Mouse (Mus musculus): ENCODE data around the gene Uaca.
"Not testable (repeated sequence)": the region's sequence is repeated elsewhere in the genome, so short reads cannot be mapped to it uniquely, and the experiment has no call there.

The Uaca gene

DNA sequence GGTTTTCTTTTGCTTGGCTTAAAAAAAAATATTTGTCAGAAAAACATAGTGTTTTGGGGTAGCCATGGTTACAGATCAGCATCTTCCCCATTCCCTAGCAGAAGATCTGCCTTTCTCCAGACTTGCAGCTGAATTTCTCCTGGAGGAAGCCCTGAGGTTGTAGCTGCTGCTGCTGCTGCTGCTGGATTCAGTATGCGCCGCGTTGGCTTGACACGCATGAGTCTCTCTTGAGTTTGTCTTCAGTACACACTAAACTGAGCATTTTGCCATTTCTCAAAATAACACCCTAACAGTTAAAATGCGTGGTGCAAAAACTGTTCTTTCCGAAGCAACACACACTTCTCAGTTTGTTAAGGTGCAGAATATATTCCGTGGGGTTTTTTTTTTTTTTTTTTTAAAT lies 1.7 kb downstream of the Uaca start:
- DNase-seq = no peak

DNA sequence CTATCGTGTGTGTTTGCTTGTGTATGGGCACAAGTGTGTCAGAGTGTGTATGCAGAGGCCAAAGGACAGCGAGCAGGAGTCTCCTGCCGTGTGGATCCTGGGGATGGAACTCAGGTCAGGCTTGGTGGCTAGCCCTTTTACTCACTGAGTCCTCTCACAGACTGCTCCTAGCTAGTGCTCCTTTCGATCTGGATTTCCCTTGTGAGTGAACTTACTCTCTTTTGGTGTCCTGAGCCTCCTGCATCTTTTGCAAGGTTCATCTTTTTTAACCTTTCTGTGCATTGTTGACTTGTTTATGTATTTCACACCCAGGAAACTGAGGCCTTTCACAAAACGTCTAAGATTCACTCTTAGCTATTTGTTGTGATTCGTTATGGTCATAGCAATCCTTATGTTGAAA lies 2.8 kb downstream of the Uaca start:
- DNase-seq = no peak

DNA sequence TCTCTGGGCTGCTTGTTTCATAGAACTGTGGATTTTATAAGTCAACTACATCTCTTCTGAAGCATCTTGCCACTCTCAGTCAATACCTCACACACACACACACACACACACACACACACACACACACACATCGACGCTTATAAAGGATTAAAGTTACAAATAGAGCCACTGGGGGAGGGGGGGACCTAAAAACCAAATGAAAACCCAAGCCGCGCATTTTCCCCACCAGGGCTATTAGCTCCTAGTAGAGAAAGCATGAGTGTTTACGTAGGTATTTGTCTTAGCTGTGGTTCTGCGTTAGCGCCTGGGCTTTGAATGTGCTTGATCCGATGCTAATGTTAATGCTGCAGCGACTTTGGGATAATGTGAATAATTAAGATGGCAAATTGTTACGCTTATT lies 4.7 kb downstream of the Uaca start:
- no peak for DNase-seq

DNA sequence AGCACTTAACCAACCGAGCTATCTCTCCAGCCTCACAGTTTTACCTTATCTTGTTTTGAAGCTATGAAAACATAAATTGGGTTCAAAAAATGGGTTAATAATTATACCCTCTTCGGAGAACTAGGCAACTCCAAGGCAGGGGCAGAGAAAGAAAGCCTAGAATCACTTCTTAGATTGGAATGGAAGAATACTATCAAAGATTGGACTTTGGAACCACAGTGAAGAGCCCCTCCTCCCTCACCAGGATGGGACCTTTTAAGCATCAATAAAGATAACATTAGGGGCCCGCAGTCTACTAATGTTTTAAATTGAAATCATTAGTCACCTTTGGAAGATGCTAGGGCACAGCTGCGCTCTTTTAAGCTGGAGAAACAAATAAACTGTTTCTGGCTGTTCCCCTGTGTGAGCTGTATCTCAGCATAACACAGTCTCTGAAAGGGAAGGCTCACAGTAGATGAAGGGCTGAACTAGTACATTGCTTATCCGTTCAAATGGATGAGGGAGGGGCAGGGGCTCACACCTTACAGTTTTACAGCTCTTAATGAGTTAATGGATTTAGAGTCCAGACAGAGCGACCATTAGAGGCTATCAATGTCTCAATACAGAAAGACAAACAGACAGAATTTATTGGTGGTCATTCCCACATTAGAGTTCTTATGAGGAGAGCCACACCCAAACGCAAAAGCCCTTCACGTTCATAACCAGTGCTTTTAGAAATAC lies 6.5 kb downstream of the Uaca start:
- no peak for DNase-seq

DNA sequence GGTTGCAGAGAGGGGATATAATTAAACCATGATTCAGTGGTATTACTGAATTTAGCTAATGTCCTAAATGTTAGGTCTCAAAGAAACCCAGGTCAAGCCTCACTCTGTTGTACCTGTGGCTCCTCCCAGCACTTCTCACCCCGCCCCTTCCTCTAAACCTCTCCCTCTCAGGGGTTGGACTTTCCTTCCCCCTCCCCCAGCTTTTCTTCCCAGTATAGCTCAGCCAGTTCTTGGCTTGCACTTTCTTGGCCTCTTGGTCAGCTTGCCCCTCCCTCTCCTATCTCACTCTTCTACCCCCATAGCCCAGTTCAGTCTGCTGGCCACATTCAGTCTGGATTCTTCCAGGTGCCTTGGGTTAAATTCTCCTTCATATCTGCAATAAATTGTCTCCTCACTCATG lies 7.4 kb downstream of the Uaca start:
- peak in 1 of 2 experiments; percentile 14 for DNase-seq

DNA sequence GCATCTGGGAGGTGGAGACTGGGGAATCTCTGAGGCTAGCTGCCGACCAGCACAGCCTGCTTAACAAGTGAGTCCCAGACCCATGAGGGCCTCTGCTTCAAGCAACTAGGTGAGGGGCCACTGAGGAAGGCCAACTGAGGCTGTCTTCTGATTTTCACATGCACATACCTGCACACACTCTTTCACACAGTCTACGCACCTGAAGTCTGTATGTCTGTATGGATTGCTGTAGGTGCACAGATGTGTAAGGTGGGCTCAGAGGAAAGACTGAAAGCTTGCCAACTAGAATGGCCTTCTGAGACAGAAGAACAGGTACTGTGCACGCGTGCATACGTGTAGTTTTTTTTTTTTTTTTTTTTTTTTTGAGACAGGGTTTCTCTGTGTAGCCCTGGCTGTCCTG lies 8.0 kb downstream of the Uaca start:
- no peak for DNase-seq

DNA sequence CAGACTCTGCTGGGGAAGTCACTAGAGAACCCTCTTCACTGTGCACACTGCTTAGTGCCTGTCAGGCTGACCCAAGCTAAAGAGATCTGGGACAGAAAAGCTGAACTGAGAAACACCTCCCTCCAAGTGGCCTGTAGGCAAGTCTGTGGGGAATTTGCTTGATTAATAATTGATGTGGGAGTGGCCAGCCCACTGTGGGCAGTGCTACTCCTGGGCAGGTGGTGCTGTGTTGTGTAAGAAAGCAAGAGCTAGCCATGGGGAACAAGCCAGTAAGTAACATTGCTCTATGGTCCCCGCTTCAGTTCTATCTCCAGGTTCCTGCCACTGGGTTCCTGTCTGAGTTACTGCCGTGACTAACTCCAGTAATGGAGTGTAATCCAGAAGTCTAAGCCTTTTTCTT lies 11.7 kb downstream of the Uaca start:
- DNase-seq = peak; percentile 76 to 78

DNA sequence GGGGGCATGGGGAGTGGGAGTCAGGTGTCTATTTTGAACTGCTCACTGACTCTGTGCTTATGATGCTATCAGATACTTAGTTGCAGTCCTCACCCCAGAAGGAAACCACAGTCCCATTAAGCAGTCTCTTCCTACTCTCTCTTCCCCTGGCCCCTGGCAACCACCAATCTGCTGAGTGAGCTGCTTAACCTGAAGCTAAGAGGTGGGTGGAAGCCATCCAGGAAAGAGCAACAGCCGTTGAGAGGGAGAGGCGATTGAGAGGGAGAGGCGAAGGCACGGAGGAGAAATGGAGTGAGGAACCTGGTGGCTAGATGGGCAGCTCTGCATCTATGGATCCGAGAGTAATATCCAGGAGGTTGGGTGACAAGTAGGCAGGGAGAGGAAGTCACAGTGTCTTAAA lies 13.7 kb downstream of the Uaca start:
- no peak for DNase-seq

DNA sequence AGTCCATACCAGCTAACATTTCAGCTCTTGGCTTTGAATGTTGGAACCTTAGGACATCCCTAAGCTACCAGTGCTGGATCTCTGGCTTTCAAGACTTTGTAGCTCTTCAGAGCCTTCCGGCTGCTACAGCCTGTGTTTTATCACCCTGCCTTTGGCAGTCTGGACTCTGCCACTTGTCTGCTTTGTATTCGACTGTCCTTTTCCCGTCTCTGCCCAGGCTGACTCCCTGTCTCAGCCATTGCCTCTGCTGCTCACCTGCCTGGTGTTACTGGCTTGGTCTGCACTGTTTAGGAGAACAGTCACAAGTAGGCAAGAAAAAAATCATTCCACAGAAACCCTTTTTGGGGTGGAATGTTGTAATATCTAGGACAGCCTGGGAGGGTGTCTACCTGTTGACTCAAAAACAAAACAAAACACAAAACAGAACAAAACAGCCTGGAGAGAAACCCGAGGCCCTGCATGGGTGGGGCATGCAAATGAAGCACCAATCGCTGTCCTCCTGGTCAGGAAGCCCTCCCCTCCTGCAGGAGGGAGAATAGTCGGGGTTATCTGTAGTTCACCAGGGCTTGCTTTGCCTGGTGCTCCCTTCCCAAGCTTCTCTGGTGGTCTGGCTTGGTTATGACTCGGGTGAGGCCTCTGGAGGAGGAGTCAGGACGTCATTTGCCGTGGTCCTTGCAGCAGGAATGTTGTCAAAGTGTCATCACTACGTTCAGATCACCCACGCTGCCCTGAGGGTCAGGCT lies 19.0 kb downstream of the Uaca start:
- peak; percentile 43 to 44 for DNase-seq

DNA sequence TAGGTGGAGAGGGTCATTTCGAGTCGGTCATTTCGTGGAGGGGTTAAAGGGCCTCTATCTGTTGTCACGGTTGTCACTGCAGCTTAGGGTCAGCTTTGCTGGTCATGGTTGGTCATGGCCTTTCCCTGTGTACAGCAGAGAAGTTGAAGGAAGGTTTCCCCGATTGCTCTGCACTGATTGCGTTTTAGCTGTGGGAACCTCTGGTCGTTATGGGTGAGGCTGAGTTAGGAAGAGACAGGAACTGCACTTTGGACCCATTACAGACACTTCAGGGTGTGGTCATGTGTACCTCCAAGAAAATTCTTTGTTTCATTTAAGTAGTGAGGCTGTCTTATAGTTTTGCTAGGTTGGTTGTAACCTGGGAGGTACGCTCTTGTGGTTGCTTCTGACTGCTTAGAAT lies 21.2 kb downstream of the Uaca start:
- DNase-seq = no peak

DNA sequence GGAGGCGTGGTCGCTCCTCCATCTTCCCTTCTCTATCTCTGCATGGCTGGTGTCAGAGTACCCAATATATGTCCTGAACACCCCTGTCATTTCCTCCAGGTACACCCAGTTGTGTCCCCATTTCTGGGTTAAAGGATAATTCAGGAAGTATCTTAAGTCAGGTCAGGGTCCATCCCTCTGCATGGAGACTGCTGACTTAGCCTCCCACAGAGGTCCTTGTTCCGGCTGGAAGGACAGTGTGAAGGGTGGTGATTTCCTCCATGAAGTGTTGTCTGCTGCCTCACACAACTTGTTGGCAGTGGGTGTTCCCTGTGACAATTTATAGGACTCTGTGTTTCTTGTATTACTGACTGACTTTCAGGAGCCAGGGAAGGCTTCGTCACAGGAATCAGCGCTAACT lies 23.2 kb downstream of the Uaca start:
- DNase-seq = peak; percentile 60 to 71

DNA sequence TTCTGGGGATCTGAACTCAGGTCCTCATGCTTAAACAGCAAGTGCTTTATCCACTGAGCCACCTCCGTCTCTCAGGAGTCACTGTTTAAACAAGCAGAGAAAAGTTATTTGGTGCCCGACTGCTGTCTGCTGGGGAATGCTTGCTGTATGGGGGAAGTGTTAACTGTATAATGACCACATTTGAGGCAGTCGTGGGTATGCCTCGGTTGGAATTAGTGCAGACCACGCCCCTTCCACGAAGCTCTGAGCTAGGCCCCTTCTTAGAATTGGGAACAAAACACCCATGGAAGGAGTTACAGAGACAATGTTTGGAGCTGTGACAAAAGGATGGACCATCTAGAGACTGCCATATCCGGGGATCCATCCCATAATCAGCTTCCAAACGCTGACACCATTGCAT lies 24.2 kb downstream of the Uaca start:
- DNase-seq = not testable (repeated sequence)

DNA sequence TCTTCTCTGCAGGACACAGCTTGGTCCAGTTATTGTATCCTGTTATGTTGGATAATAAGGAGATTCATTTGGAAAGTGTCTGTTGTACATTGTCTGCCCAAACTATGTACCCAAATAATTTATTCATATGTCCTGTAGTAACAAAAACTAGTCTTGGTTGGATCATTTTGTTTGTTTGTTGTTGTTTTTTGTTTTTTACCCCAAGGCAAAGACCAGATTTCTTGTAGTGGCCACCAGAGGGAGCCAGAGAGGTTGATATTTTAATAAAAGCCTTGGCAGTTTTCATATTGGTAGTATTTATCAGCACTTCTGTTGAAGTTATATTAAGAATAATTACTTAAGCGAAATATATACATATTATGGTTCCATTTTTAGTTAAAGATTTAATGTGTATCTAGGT lies 25.0 kb downstream of the Uaca start:
- no peak for DNase-seq

DNA sequence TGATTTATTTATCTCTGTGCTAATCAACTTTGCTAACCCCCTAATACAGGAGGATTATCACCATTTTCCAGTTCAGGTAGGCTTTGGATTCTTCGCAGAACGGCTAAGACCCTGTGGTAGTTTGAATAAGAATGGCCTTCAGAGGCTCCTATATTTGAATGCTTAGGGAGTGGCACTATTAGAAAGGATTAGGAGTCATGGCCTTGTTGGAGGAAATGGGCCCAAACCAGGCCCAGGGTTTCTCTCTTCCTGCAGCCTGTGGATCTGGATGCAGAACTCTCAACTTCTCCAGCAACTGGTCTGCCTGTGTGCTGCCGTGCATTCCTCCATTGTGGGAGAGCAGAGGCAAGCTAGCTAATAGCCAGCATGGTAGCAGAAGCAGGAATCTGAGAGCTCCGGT lies 27.2 kb downstream of the Uaca start:
- no peak for DNase-seq

DNA sequence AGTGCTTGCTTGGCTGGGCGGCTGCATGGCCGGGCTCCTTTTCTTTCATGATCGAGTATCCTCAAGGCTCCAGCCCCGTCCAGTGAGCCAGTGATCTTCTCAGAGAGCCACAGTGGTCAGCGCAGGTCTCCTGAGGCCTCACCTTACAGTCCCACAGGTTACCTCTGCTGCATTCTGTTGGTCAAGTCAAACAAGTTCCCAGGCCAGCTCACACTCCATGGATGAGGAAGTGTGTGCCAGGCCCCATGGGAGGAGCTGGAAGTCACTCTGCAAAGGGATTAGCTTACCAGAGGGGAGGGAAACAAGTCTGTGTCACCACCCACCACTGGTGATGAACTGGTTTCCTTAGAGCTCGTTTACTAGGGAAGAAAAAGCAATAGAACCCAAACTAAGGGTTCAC lies 28.3 kb downstream of the Uaca start:
- DNase-seq = no peak

DNA sequence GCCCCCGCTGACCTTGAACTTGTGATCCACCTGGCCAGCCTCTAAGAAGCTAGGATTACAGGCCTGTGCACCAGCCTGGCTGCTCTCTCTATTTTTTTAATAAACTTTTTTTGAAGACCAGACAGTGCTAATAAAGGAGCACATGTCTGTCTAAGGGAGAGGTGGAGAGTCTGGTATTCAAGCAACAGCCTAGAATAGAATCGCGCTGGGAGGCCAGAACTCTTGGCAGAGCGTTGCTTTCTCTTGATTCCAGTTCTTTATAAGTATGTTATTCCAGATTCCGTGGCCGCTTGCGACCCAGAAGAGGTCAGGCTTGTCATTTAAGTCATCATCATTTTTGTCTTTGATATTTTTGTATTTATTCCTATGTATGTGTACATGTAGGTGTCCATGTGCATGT lies 31.2 kb downstream of the Uaca start:
- DNase-seq = no peak

DNA sequence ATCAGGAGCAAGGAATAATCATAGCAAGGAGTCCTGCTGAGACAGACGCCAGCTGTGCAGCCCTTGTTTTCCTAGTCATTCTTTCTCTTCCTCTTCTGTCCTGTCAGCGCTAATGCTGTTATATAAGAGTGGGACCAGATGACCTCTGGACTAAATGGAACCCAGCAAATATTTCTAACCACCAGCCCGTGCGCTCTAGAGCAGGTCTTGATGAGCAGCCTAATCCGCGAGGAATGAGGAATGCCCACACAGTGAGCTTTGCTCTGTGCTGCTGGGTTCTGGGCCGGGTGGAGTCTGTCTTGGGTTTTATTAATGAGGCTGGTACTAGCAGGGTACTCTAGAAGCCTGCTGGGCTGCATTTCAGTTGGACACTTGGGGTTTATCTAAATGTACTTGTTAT lies 32.4 kb downstream of the Uaca start:
- peak; percentile 83 to 92 for DNase-seq

DNA sequence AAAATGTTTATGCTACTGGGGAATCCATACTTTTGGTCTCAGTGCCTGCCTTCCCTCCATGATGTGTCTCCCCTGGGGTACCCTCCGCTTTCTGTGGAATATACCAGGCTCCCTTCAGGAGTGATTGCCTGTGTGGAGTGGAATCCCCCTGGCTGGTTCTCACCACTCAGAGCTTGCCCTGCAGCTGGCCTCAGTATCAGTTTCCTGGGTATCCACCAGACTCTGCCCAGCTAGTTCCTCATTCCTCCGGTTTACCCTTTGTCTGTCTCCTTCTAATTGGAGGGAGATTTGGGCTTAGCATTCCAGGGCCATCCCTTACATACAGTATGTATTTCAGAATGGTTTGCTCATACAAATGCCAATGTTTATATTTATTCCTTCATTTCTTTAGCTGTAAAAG lies 33.9 kb downstream of the Uaca start:
- no peak for DNase-seq

DNA sequence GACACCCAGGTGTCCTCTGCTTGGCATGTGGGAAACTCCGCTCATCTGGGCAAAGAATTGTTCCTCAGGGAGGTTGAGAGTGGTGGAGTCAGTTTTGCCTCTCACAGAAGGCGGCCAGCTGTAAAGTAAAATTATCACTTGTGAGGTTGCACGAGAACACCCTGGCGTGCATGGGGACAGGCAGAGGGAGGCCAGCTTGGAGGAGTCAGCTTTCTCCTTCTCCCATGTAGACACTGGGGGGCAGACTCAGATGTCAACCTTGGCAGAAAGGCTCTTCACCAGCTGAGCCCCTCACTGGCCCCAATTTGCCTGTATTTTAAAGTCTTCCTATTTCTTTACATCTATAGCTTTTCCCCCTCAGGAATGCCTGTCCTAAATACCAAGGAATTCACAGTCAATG lies 35.3 kb downstream of the Uaca start:
- DNase-seq = no peak

DNA sequence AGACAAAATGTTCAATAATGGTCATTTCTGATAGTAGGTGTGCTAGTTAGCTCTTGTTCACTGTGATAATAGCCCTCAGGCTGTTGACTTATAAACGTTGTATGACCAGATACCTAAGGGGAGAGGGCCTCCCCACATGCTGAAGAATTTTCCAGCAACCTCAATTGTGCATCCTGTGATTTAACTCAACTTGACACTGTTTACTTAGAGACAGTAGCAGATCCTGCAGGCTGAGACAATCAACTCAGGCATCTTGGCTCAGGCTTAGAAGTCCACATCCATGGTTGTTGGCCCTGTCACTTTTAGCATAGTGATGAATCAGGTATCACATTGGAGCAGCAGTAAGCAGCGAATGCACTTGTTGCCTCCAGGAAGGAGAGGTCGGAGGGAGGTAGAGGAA lies 35.7 kb downstream of the Uaca start:
- DNase-seq = no peak

DNA sequence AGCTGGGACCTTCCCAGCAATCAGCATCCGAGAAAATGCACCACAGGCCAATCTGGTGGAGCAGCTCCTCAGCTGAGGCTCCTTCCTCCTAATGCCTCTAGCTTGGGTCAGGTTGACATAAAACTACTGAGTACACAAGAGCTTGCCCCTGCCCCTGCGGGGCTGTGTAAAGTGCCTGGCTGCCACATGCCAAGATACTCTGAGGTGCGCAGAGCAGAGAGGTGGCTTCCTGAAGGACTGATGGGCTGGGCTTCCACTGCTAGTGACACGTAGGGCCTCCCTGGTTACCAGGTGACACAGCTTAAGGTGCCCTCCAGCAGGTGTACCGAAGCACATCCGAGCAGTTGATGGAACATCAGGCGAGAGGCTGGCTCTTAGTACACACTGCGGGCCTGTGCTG lies 37.9 kb downstream of the Uaca start:
- no peak for DNase-seq

DNA sequence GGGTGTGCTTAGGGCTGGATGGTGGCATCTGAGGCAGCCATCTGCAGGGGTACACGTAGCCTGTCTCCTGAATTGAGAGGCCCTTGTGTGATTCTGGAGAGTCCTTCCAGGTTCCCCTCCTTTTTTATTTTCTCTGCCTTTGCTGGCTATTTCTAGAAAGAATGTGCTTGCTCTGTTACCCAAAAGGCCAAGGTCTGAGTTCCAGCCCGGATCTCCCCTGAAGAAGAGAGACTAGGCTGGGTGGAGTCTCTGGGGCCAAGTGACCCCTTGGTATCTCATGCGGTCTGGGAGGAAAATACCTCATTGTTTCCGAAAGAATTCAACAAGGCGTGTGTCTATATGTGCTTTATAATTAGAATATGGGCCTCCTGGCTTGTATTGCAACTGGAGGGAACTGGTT lies 41.8 kb downstream of the Uaca start:
- DNase-seq = no peak

DNA sequence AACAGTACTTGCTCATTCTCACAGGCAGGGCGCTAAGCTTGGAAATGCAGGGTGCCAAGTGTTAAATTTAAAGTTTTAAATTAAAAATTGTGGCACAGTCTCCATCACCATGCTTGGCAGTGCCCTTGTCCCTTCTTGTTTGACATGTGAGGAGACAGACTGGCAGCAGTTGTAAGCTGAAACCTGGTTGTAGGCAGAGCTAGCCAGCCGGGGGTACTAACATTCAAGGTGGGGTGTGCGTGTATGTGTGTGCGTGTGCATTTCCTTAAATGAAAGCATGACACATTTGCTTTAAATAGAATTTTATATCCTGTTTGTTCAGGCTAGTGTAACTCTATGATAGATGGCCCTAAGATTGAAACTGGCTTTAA lies 42.7 kb downstream of the Uaca start:
- DNase-seq = no peak

DNA sequence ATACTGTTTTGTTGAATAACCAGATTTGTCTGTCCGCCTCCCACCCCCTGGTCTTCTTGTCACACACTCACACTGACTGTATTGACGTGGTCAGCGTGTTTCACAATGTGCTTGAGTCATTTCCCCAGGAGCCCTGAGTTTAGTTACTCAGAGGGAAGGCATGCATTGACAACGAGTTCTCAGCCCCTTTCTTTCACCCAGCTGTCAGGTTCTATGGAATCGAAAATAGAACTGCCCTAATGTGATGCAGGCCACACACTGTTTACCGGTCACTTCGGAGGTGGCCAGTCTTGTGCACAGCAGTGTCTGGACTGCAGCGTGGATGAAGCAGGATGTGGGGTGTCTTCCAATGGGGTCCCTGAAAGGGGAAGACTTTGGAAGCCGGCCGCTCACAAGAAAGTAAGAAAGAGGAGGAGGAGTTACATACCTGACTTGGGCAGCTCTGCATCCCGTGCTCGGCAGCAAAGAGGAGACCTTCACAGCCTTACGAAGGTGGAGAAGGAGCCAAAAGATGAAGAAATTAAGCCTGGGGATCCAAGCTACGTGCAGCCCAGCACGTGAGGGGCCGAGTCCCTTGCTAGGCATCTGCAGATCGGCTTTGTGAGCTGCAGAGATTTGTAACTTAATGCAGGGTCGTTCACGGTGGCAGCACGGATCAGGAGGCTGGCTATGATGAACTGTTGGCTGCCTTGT lies 43.3 kb downstream of the Uaca start:
- DNase-seq = peak in 1 of 2 experiments; percentile 53
